9 mouse cellular contexts compared by ENCODE assay signal in genomic region chr17:87975229-87975853, GRCm38 (mm10). TPM values are rescaled to one million over a fixed set of nuclear protein-coding genes. Genes with fewer than 3 reads are reported as not detected.
DNase-seq lines count a peak whose midpoint lies in the region; ATAC-seq and TF ChIP-seq lines count a peak whose summit lies in the region.
"Had no signal": no experiment of that assay in that cellular context is flagged by ENCODE, and none has a peak within 500 bp of the region (broad histone marks: within the 10 kb centered on the region; RNA-seq: fewer than 3 reads in every experiment).

No protein-coding gene starts in this region.

- H3K27ac ChIP-seq in heart, adult 2 months, result peak overlapping the region; percentile 81
- peak overlapping the region; percentile 97 for H3K27ac ChIP-seq in forebrain, embryonic 10.5 days
- peak overlapping the region; percentile 82 for H3K27ac ChIP-seq in hindbrain, embryonic 14.5 days
- H3K27ac ChIP-seq in limb, embryonic 14.5 days (replicated peaks; ENCODE audit: low read depth, low read length), result peak overlapping the region; percentile 84
- H3K27ac ChIP-seq in midbrain, embryonic 12.5 days (replicated peaks), result peak overlapping the region; percentile 85

- no peaks in the 10 kb centered on the region for H3K27me3 ChIP-seq in heart, adult 2 months (ENCODE audit: control insufficient read depth, insufficient read depth, low read length)
- no peaks in the 10 kb centered on the region for H3K27me3 ChIP-seq in forebrain, embryonic 10.5 days (ENCODE audit: poor library complexity, severe bottlenecking)
- no peaks in the 10 kb centered on the region for H3K27me3 ChIP-seq in hindbrain, embryonic 14.5 days (ENCODE audit: control insufficient read depth, insufficient read depth, low read length)
- H3K27me3 ChIP-seq in limb, embryonic 14.5 days (ENCODE audit: control insufficient read depth, insufficient read depth, low read length), result no peaks in the 10 kb centered on the region
- H3K27me3 ChIP-seq in midbrain, embryonic 12.5 days, result 0 out of 2 replicates have a peak, but pooled peaks cover 5% of the 10 kb centered on the region

- no peaks in the 10 kb centered on the region for H3K36me3 ChIP-seq in heart, adult 2 months (ENCODE audit: control insufficient read depth, insufficient read depth, low read length)
- H3K36me3 ChIP-seq in forebrain, embryonic 10.5 days (replicated peaks), result peaks cover 36% of the 10 kb centered on the region
- H3K36me3 ChIP-seq in hindbrain, embryonic 14.5 days (replicated peaks; ENCODE audit: control insufficient read depth, insufficient read depth), result peaks cover 17% of the 10 kb centered on the region; the same call in 1 of the 2 replicates
- peaks cover 8% of the 10 kb centered on the region for H3K36me3 ChIP-seq in limb, embryonic 14.5 days (ENCODE audit: control insufficient read depth, insufficient read depth, low read length)
- H3K36me3 ChIP-seq in midbrain, embryonic 12.5 days, result peaks cover 12% of the 10 kb centered on the region; the same call in 1 of the 2 replicates

- intact Hi-C loops in heart, adult 2 months (cut with DNase I), result loop anchor here (5.0 kb wide), 2 partner anchors 92 to 277 kb away; partner anchors contain the start of gene Fbxo11
- intact Hi-C loops in heart, postnatal 25 days (cut with DNase I), result loop anchor here (2.0 kb wide), 1 partner anchor 91 kb away; no protein-coding TSS in a partner anchor

- no peak for DNase-seq in heart, adult 2 months
- no peak for DNase-seq in heart, postnatal 25 days (ENCODE audit: low spot score)
- DNase-seq in brain, adult 2 months (ENCODE audit: low read depth, low spot score), result peak; percentile 25
- peak; percentile 61 for DNase-seq in forebrain, embryonic 10.5 days (ENCODE audit: extremely low spot score, low spot score)
- peak; percentile 47 for DNase-seq in hindbrain, embryonic 14.5 days (ENCODE audit: low spot score)
- DNase-seq in limb, embryonic 14.5 days (ENCODE audit: low spot score), result no peak
- DNase-seq in spleen, postnatal 4 days (ENCODE audit: low spot score in 2 of 2), result peak; percentile 75 to 88

- H3K4me3 ChIP-seq in heart, adult 2 months, result peak overlapping the region; percentile 99
- H3K4me3 ChIP-seq in forebrain, embryonic 10.5 days, result peak overlapping the region; percentile 70
- peak overlapping the region; percentile 73 for H3K4me3 ChIP-seq in hindbrain, embryonic 14.5 days (replicated peaks; ENCODE audit: low read length)
- H3K4me3 ChIP-seq in limb, embryonic 14.5 days (replicated peaks; ENCODE audit: low read length), result peak overlapping the region; percentile 99
- H3K4me3 ChIP-seq in midbrain, embryonic 12.5 days, result peak overlapping the region; percentile 98

- no peak for TF ChIP-seq EP300 in heart, adult 2 months (IDR thresholded peaks at IDR 0.05; ENCODE audit: insufficient read depth, low read depth, low read length)

- H3K4me2 ChIP-seq in hindbrain, embryonic 14.5 days (replicated peaks), result peak overlapping the region; percentile 65
- peak overlapping the region; percentile 58 for H3K4me2 ChIP-seq in limb, embryonic 14.5 days (replicated peaks; ENCODE audit: low read depth, low read length, severe bottlenecking)
- H3K4me2 ChIP-seq in midbrain, embryonic 12.5 days (replicated peaks), result peak overlapping the region; percentile 77

- TF ChIP-seq CTCF in heart, adult 2 months (IDR thresholded peaks at IDR 0.05), result no peak

- H3K4me1 ChIP-seq in heart, adult 2 months (ENCODE audit: control insufficient read depth, insufficient read depth, low read length), result peaks cover 1% of the 10 kb centered on the region; the same call in 1 of the 2 replicates
- peaks cover 29% of the 10 kb centered on the region for H3K4me1 ChIP-seq in forebrain, embryonic 10.5 days
- peaks cover 15% of the 10 kb centered on the region for H3K4me1 ChIP-seq in hindbrain, embryonic 14.5 days (replicated peaks; ENCODE audit: control insufficient read depth, insufficient read depth, low read length)
- peaks cover 10% of the 10 kb centered on the region; the same call in 1 of the 2 replicates for H3K4me1 ChIP-seq in limb, embryonic 14.5 days (ENCODE audit: control insufficient read depth, insufficient read depth, low read length)
- H3K4me1 ChIP-seq in midbrain, embryonic 12.5 days, result peaks cover 21% of the 10 kb centered on the region

- H3K9ac ChIP-seq in heart, adult 2 months (ENCODE audit: low read depth, low read length), result peak overlapping the region; percentile 85
- peak overlapping the region; percentile 73 for H3K9ac ChIP-seq in hindbrain, embryonic 14.5 days
- H3K9ac ChIP-seq in limb, embryonic 14.5 days (ENCODE audit: low read depth, low read length, severe bottlenecking), result peak overlapping the region; percentile 93
- H3K9ac ChIP-seq in midbrain, embryonic 12.5 days (replicated peaks), result peak overlapping the region; percentile 96

- WGBS in heart, adult 2 months, result under 1% methylated on average over 62 of the region's 68 CpGs
- 1% methylated on average over 64 of the region's 68 CpGs for WGBS in forebrain, embryonic 10.5 days
- under 1% methylated on average over 67 of the region's 68 CpGs for WGBS in hindbrain, embryonic 14.5 days
- WGBS in limb, embryonic 14.5 days, result 1% methylated on average over 56 of the region's 68 CpGs
- under 1% methylated on average over 51 of the region's 68 CpGs for WGBS in midbrain, embryonic 12.5 days

- ATAC-seq in hindbrain, embryonic 14.5 days (ENCODE audit: low FRiP score), result peak; percentile 68
- ATAC-seq in limb, embryonic 14.5 days (ENCODE audit: low FRiP score, low read depth), result peak; percentile 48
- ATAC-seq in midbrain, embryonic 12.5 days (ENCODE audit: low FRiP score, low read depth), result peak; percentile 75

- TF ChIP-seq POLR2A in heart, adult 2 months (IDR thresholded peaks at IDR 0.05; ENCODE audit: insufficient read depth, low read depth, low read length), result no peak
- no peak for TF ChIP-seq POLR2A in limb, embryonic 14.5 days (IDR thresholded peaks at IDR 0.05; ENCODE audit: borderline replicate concordance, extremely low read depth, insufficient read depth, insufficient read length)

- H3K9me3 ChIP-seq in forebrain, embryonic 10.5 days, result no peaks in the 10 kb centered on the region
- H3K9me3 ChIP-seq in hindbrain, embryonic 14.5 days (ENCODE audit: control insufficient read depth, low read length), result no peaks in the 10 kb centered on the region
- H3K9me3 ChIP-seq in limb, embryonic 14.5 days (ENCODE audit: control insufficient read depth, low read length), result no peaks in the 10 kb centered on the region
- H3K9me3 ChIP-seq in midbrain, embryonic 12.5 days, result no peaks in the 10 kb centered on the region

- peaks cover 1% of the 10 kb centered on the region; the same call in 1 of the 2 replicates for H3K79me2 ChIP-seq in heart, adult 2 months (replicated peaks; ENCODE audit: control insufficient read depth, insufficient read depth, low read length)

RNA-seq across cellular contexts. Expression of gene Msh6, which starts 0.5 kb away (rescaled TPM):
- total RNA-seq in heart, adult 2 months (2021), result 1 to 10 TPM; 8.2 to 8.6 TPM
- polyA plus RNA-seq in heart, adult 2 months (2012; rRNA removed), result 1.5 and 3.3 TPM in 2 replicates
- 1 to 10 TPM; 8.7 to 9.8 TPM for total RNA-seq in heart, postnatal 25 days (2021)
- 111 and 115 TPM in 2 replicates for polyA plus RNA-seq in forebrain, embryonic 10.5 days (2016; fragmentation: Nextera tagmentation; extraction: Ambion mirVana)
- polyA plus RNA-seq in hindbrain, embryonic 14.5 days (2014; fragmentation: Nextera tagmentation; extraction: Ambion mirVana), result 28.2 and 32.0 TPM in 2 replicates
- 18.0 and 24.5 TPM in 2 replicates for polyA plus RNA-seq in limb, embryonic 14.5 days (2012; rRNA removed)
- 45.4 and 49.3 TPM in 2 replicates for polyA plus RNA-seq in limb, embryonic 14.5 days (2014; fragmentation: Nextera tagmentation; extraction: Ambion mirVana)
- polyA plus RNA-seq in midbrain, embryonic 12.5 days (2016; fragmentation: Nextera tagmentation; extraction: Ambion mirVana), result 70.4 and 74.1 TPM in 2 replicates

RNA-seq across cellular contexts. Expression of gene Rpl36-ps4, which starts 54.6 kb away (rescaled TPM):
- total RNA-seq in heart, adult 2 months (2021), result not detected
- polyA plus RNA-seq in heart, adult 2 months (2012; rRNA removed), result not detected in 2 replicates
- not detected for total RNA-seq in heart, postnatal 25 days (2021)
- not detected in 2 replicates for polyA plus RNA-seq in forebrain, embryonic 10.5 days (2016; fragmentation: Nextera tagmentation; extraction: Ambion mirVana)
- polyA plus RNA-seq in hindbrain, embryonic 14.5 days (2014; fragmentation: Nextera tagmentation; extraction: Ambion mirVana), result not detected in 2 replicates
- polyA plus RNA-seq in limb, embryonic 14.5 days (2012; rRNA removed), result not detected in 2 replicates
- not detected in 2 replicates for polyA plus RNA-seq in limb, embryonic 14.5 days (2014; fragmentation: Nextera tagmentation; extraction: Ambion mirVana)
- not detected in 2 replicates for polyA plus RNA-seq in midbrain, embryonic 12.5 days (2016; fragmentation: Nextera tagmentation; extraction: Ambion mirVana)
- total RNA-seq: left cerebral cortex, postnatal 36 days had no signal

Comparison
In these comparisons a context has a peak if more than half of its experiments do, and no peak if none do; other contexts are left out.
1. DNase-seq: peak in brain, adult 2 months (single experiment), forebrain, embryonic 10.5 days (single experiment), hindbrain, embryonic 14.5 days (single experiment) and spleen, postnatal 4 days (2 of 2); none in heart, adult 2 months (0 of 2), heart, postnatal 25 days (single experiment) and limb, embryonic 14.5 days (single experiment).
2. Peak in every context shown above with its lines, with median percentiles within 50 percentile points of each other: H3K27ac ChIP-seq, H3K4me3 ChIP-seq, H3K9ac ChIP-seq, ATAC-seq and H3K4me2 ChIP-seq.